10 mouse cellular contexts compared by ENCODE assay signal in the genomic region with DNA sequence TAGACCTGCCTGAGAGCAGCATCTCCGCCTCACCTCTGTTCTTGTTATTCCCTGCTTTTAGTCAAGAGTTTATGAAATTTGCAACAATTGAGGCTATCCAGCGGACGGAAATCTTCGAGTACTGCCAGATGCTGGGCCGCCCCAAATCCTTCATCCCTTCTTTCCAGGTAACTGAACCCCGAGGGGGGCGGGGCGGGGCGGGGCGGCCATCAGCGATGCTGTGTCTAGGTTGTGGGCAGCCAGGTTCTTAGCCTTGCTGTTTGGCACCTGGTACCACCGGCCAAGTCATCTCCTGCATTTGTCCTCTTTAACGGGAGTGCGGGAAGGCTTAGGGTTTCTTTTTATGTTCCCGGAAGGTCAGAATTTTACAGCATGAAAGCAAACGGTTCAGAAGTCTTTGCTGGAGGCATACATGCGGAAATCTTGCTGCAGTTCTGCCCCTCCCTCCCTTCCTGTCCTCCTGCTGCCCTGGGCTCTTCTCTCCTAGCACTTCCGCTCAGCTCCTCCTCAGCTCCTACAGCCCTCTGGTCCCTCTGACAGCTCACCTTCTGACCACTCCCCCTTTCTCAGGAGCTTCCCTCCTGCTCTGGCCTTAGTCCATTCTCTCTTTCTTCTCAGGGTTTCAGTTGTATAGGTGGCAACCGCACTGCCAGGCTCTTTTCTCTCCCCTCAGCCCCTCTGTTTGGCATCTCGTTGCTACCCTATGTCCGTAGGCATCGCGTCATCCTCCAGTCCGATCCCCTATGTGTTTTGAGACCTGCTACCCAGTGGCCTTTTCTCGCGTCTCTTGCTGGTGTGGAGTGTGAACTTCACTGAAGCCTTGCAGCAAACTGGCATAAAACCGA. TPM values are rescaled to one million over a fixed set of nuclear protein-coding genes. Genes with fewer than 3 reads are reported as not detected.
DNase-seq lines count a peak whose midpoint lies in the region; ATAC-seq lines count a peak whose summit lies in the region.
"Had no signal": no experiment of that assay in that cellular context is flagged by ENCODE, and none has a peak within 500 bp of the region (broad histone marks: within the 10 kb centered on the region; RNA-seq: fewer than 3 reads in every experiment).

No protein-coding gene starts in this region.

- H3K27ac ChIP-seq in liver, embryonic 12.5 days, result no peak overlapping the region

- H3K4me2 ChIP-seq in liver, embryonic 12.5 days, result peak overlapping the region; percentile 51

- peaks cover 4% of the 10 kb centered on the region; the same call in 1 of the 2 replicates for H3K36me3 ChIP-seq in liver, embryonic 12.5 days

- peak overlapping the region; percentile 11; the same call in 1 of the 2 replicates for H3K4me3 ChIP-seq in liver, embryonic 12.5 days
- H3K4me3 ChIP-seq: myocyte had no signal

- no peak for DNase-seq in frontal cortex, postnatal 14 days (ENCODE audit: low spot score in 2 of 2)
- peak; percentile 15 for DNase-seq in thymus, postnatal 14 days
- DNase-seq in thymus, postnatal 25 days, result no peak
- DNase-seq in adrenal gland, adult 8-10 months, result no peak
- no peak for DNase-seq in gastrocnemius, adult 8-10 months (ENCODE audit: low spot score in 2 of 2)
- no peak for DNase-seq in lung, adult 18-20 months

- 0 out of 2 replicates have a peak, but pooled peaks have one; percentile 8 for ATAC-seq in frontal cortex, adult (ENCODE audit: low TSS enrichment)
- no peak for ATAC-seq in liver, embryonic 12.5 days

- no peaks in the 10 kb centered on the region; the same call in 1 of the 2 replicates for H3K4me1 ChIP-seq in liver, embryonic 12.5 days

- no peak overlapping the region for H3K9ac ChIP-seq in liver, embryonic 12.5 days

- peaks cover 10% of the 10 kb centered on the region; the same call in 1 of the 2 replicates for H3K27me3 ChIP-seq in liver, embryonic 12.5 days (replicated peaks)
- H3K27me3 ChIP-seq: CH12.LX had no signal

- 0 out of 2 replicates have a peak, but pooled peaks cover 3% of the 10 kb centered on the region for H3K9me3 ChIP-seq in liver, embryonic 12.5 days (replicated peaks)

- 24% methylated on average over 27 of the region's 27 CpGs for WGBS in liver, embryonic 12.5 days (ENCODE audit: insufficient replicate concordance)

RNA-seq across cellular contexts. Expression of gene Sec16b, which starts 48.4 kb away (rescaled TPM):
- polyA plus RNA-seq in liver, embryonic 12.5 days (2016; fragmentation: Nextera tagmentation; extraction: Ambion mirVana), result 3.9 and 4.1 TPM in 2 replicates
- 1 to 10 TPM; 1.5 to 1.9 (median 1.7) TPM for total RNA-seq in adrenal gland, adult 8-10 months (2022)
- under 1 TPM; 0.29 to 0.79 (median 0.44) TPM for total RNA-seq in gastrocnemius, adult 8-10 months (2022)
